Mouse (Mus musculus) heart, adult 2 months (tissue): Measurements from ENCODE around the gene Anapc5.

Experiments
- CTCF ChIP-seq: fragments of 200-600 bp; IDR thresholded peaks from 2 replicates; pipeline ENCODE4 v1.8.1; 2022; ENCODE audit warnings: antibody characterized with exemption, mild to moderate bottlenecking, moderate library complexity
- EP300 ChIP-seq: fragments of 200-500 bp; IDR thresholded peaks from 2 replicates; pipeline ENCODE4 v1.6.1; 2011; ENCODE audit warnings: low read depth, low read length, control low read depth; ENCODE audit not compliant: insufficient read depth
- POLR2A ChIP-seq: fragments of 200-500 bp; IDR thresholded peaks from 2 replicates; pipeline ENCODE4 v1.6.1; 2011; ENCODE audit warnings: mild to moderate bottlenecking, low read depth, low read length, control low read depth; ENCODE audit not compliant: insufficient read depth

- no peak for TF ChIP-seq CTCF
- no peak for TF ChIP-seq EP300
- no peak for TF ChIP-seq POLR2A
These were observed 40.2 kb downstream of the Anapc5 start for GRCm38 (mm10) chr5:122780791-122781432.
